Mouse (Mus musculus) lung, embryonic 16.5 days (tissue): ENCODE measurements around the gene Prss54. TPM values are rescaled to one million over a fixed set of nuclear protein-coding genes. Genes with fewer than 3 reads are reported as not detected.
A peak's percentile ranks its signal among the peaks of the same experiment; 100 is the strongest.

ENCODE experiments used
- ATAC-seq: fragments of 200-750 bp; cut with Nextera tagmentation; 2 replicates; pipeline ENCODE4 v1.8.0; 2017; ENCODE audit warnings: low read depth, mild to moderate bottlenecking, moderate library complexity
- H3K27ac ChIP-seq: fragments of 300-500 bp; sonication (generic); 2 replicates; pipeline ENCODE4 v1.5.1; 2014; ENCODE audit warnings: mild to moderate bottlenecking, control low read depth, low read length
- H3K27me3 ChIP-seq: fragments of 300-500 bp; sonication (generic); 2 replicates; pipeline ENCODE4 v1.6.1; 2014; ENCODE audit warnings: low read depth, low read length, mixed read lengths; ENCODE audit not compliant: control insufficient read depth, insufficient read depth
- H3K36me3 ChIP-seq: fragments of 300-500 bp; sonication (generic); 2 replicates; pipeline ENCODE4 v1.6.1; 2014; ENCODE audit warnings: low read length; ENCODE audit not compliant: control insufficient read depth, insufficient read depth
- H3K4me1 ChIP-seq: fragments of 300-500 bp; sonication (generic); replicated peaks from 2 replicates; pipeline ENCODE4 v1.6.1; 2014; ENCODE audit warnings: low read length, mixed read lengths; ENCODE audit not compliant: control insufficient read depth, insufficient read depth
- H3K4me2 ChIP-seq: fragments of 300-500 bp; sonication (generic); 2 replicates; pipeline ENCODE4 v1.6.1; 2014; ENCODE audit warnings: low read depth, low read length, control low read depth
- H3K4me3 ChIP-seq: fragments of 300-500 bp; sonication (generic); 2 replicates; pipeline ENCODE4 v1.5.1; 2014; ENCODE audit warnings: mild to moderate bottlenecking, low read length, control low read depth
- H3K9ac ChIP-seq: fragments of 300-500 bp; sonication (generic); 2 replicates; pipeline ENCODE4 v1.6.1; 2014; ENCODE audit warnings: low read length, control low read depth
- H3K9me3 ChIP-seq: fragments of 300-500 bp; sonication (generic); 2 replicates; pipeline ENCODE4 v1.6.1; 2016; ENCODE audit warnings: low read length; ENCODE audit not compliant: control insufficient read depth
- WGBS: fragments of 180-500 bp; shearing (Covaris S2); extraction: QIAGEN DNeasy Blood & Tissue Kit; methylation state at CpG from one replicate; pipeline ENCODE4 v1.1.7; 2014; 5-methylcytosine and 5-hydroxymethylcytosine counted together
- polyA plus RNA-seq: library from polyadenylated mRNA; unstranded; fragments of >200 nt; fragmentation: Nextera tagmentation; extraction: Ambion mirVana; gene quantifications from 2 replicates; pipeline ENCODE4 v1.2.1, GENCODE M21; 2015

Prss54 gene
- polyA plus RNA-seq, 1 experiment from 2014 or later = not detected

DNA sequence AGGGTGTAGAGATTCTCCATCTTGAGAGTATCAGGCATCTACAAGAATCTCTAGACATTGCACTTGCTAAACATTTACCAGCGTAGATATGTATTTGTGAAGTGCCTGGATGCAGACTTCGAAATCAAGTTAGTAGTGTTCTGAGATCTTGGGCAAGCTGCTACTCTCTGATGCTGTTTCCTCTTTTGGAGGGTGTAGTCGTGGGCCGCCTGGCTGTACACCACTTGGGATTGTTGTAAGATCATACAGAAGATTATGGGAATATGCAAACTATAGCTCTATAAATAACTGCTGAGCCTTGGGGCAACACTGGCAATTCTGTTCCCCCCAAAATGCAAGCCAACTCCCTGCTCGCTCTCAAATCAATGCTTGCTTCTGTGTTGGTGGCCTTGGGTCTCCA, 3.0 kb downstream of the Prss54 start:
- Histone ChIP-seq H3K36me3 (no peaks in the 10 kb centered on the region), H3K4me3 (no peak overlapping the region), H3K27me3 (no peaks in the 10 kb centered on the region), H3K9me3 (no peaks in the 10 kb centered on the region), H3K4me1 (no peaks in the 10 kb centered on the region), H3K4me2 (no peak overlapping the region), H3K27ac (no peak overlapping the region), H3K9ac (no peak overlapping the region)
- no peak for ATAC-seq
- 84% methylated on average over 5 of the region's 5 CpGs for WGBS

DNA sequence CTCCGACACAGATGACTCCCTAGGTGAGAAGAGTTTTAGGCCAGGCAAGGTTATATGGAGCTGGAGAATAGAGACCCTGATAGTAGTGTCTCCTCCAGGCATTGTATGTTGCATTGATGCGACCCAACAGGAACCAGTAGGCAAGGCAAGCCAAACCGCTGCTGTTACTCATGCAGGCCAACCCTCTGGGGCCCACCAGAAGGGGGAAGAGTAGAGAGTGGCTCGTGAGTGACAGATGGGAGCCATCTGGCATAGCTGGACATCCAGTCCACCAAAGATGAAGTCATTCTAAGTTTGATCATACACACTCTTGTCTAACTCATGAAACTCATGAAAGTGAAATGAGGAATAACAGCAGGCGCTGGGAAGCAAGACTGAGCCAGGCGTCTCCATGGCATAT, 9.3 kb downstream of the Prss54 start:
- H3K4me1 ChIP-seq = no peaks in the 10 kb centered on the region; the same call in 1 of the 2 replicates
- H3K4me3 ChIP-seq = no peak overlapping the region
- H3K4me2 ChIP-seq = no peak overlapping the region
- H3K36me3 ChIP-seq = no peaks in the 10 kb centered on the region
- ATAC-seq = peak; percentile 97
- H3K27me3 ChIP-seq = no peaks in the 10 kb centered on the region
- no peak overlapping the region for H3K9ac ChIP-seq
- H3K27ac ChIP-seq = peak overlapping the region; percentile 57
- no peaks in the 10 kb centered on the region for H3K9me3 ChIP-seq
- 59% methylated on average over 6 of the region's 6 CpGs for WGBS

DNA sequence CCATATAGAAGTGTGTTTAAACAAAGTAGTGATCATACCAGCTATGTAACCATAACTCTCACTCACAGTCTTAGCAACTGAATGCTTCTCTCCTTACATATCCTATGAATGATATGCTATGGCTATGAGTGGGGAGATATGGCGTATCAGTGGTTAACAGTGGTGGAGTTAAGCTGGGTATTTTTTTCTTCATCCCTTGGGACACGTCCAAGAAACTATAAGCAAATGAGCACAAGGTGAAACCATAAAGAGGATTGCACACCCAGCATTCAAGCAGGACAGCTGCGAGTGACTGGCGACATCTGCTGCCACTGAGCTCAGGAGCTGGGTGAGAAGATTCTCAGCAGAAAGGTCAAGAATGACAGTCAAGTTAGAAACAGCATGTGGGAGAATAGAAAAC, 9.9 kb downstream of the Prss54 start:
- peak; percentile 87 for ATAC-seq
- WGBS = 48% methylated on average over 4 of the region's 4 CpGs
- H3K36me3 ChIP-seq = no peaks in the 10 kb centered on the region
- H3K4me3 ChIP-seq = no peak overlapping the region
- H3K27me3 ChIP-seq = no peaks in the 10 kb centered on the region
- no peaks in the 10 kb centered on the region; the same call in 1 of the 2 replicates for H3K4me1 ChIP-seq
- no peak overlapping the region for H3K9ac ChIP-seq
- no peaks in the 10 kb centered on the region for H3K9me3 ChIP-seq
- H3K27ac ChIP-seq = no peak overlapping the region
- H3K4me2 ChIP-seq = no peak overlapping the region

DNA sequence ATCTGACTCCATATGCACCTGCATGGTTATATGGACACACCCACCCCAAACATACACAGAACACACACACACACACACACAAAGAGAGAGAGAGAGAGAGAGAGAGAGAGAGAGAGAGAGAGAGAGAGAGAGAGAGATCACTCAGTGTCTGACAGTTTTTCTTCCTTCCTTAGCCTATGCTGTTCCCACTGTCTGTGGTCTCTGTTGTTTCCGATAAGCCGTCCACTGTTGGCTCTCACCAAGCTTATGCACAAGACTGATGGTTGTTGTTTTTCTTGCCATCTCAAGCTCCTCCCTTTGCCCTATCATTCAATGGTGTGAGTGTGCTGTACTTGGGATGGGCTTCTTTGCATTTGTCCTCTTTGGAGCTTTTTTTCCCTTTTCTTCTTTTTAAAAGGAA, 20.2 kb downstream of the Prss54 start:
- no peak for ATAC-seq
- no peaks in the 10 kb centered on the region for H3K9me3 ChIP-seq
- H3K27me3 ChIP-seq = no peaks in the 10 kb centered on the region
- no peak overlapping the region for H3K4me3 ChIP-seq
- no peak overlapping the region for H3K9ac ChIP-seq
- no peak overlapping the region for H3K27ac ChIP-seq
- WGBS = 95% methylated on average over 2 of the region's 2 CpGs
- no peak overlapping the region for H3K4me2 ChIP-seq
- no peaks in the 10 kb centered on the region for H3K4me1 ChIP-seq
- H3K36me3 ChIP-seq = no peaks in the 10 kb centered on the region

DNA sequence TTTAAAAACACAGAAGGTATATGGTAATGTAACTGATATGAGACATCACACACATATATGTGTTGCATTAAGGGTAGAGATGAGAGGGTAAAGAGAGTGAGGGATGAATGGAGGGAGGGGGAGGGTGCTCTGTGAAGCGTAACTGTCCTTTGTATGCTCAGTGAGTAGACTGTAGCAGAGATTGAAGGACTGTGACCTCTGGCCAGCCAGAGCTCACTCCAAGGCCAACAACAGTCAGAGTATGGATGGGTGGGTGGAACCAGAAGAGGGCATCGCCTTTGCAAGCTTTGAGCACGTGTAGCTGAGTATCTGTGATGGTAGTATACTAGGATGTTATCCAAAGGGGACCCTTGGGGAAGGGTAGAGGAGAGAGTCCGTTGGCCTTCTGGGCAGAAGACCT, 24.6 kb downstream of the Prss54 start:
- Histone ChIP-seq H3K4me3 (no peak overlapping the region), H3K27me3 (no peaks in the 10 kb centered on the region), H3K9me3 (no peaks in the 10 kb centered on the region), H3K9ac (no peak overlapping the region), H3K4me1 (no peaks in the 10 kb centered on the region), H3K4me2 (no peak overlapping the region), H3K36me3 (no peaks in the 10 kb centered on the region), H3K27ac (no peak overlapping the region)
- ATAC-seq = no peak
- WGBS = 65% methylated on average over 4 of the region's 4 CpGs

DNA sequence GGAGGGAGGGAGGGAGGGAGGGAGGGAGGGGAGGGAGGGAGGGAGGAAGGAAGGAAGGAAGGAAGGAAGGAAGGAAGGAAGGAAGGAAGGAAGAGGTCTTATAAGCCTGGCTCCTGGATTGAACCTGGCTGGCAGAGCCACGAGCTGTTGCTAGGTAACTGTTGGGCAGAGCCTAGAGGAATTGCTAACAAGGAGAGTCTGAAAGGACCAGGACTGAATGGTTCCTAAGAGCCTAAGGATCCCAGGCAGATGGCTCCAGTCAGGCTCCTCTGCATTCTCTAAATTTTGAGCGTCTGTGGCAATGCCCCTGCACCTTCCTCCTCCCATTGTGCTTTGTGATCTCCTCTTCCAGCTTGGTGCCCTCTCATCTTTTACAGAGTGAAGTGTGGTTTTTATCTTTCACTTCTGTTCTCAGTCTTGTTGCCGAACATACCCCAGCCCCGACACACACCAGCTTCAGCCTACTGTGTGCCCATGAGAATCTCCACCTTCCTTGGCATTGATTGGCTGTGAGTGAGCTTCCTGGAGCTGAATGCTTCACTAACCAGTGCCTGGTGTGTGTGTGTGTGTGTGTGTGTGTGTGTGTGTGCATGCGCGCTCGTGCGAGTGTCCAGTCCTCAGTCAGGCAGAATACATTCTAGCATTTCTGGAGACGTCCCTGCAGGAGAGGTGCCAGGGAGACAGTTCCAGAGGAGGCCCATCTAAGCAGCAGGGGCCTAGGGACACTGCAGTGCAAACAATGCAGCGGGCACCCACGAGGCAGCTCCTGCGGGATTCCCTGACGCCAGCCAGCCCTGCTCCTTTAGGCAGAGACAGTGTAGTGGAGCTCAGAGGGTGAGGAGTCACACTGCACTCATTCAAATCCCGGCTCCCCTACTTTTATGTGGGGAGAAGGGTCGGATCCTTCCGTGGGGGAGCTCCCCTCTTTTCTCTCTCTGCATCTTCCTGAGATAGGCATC, 26.0 kb downstream of the Prss54 start:
- no peak for ATAC-seq
- H3K27me3 ChIP-seq = no peaks in the 10 kb centered on the region
- no peaks in the 10 kb centered on the region for H3K36me3 ChIP-seq
- no peak overlapping the region for H3K4me2 ChIP-seq
- H3K4me3 ChIP-seq = no peak overlapping the region
- no peak overlapping the region for H3K27ac ChIP-seq
- H3K4me1 ChIP-seq = no peaks in the 10 kb centered on the region
- H3K9ac ChIP-seq = no peak overlapping the region
- H3K9me3 ChIP-seq = no peaks in the 10 kb centered on the region
- WGBS = 49% methylated on average over 16 of the region's 16 CpGs

DNA sequence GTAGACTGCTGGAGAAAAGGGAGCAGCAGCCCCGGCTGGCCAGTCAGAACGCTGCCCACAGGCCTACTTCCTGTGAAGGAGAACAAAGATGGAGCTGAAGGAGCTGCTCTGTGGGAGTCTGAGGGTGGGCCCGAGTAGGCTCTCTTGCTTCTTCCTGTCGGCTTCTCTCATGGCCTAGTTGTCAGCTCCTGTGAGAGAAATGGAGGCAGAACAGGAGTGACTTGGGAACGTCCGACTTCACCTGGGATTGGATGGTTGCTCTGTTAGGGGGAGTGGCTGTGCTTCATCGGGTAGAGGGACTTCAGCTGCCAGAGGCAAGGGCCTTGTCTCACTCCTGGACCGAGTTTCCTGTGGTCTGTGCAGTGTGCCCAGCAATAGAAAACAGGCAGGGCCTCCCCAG, 28.2 kb downstream of the Prss54 start:
- WGBS = 58% methylated on average over 8 of the region's 8 CpGs
- no peak for ATAC-seq
- no peaks in the 10 kb centered on the region for H3K4me1 ChIP-seq
- no peak overlapping the region for H3K27ac ChIP-seq
- H3K36me3 ChIP-seq = no peaks in the 10 kb centered on the region
- H3K4me3 ChIP-seq = no peak overlapping the region
- no peak overlapping the region for H3K4me2 ChIP-seq
- H3K9me3 ChIP-seq = no peaks in the 10 kb centered on the region
- H3K27me3 ChIP-seq = no peaks in the 10 kb centered on the region
- H3K9ac ChIP-seq = no peak overlapping the region

DNA sequence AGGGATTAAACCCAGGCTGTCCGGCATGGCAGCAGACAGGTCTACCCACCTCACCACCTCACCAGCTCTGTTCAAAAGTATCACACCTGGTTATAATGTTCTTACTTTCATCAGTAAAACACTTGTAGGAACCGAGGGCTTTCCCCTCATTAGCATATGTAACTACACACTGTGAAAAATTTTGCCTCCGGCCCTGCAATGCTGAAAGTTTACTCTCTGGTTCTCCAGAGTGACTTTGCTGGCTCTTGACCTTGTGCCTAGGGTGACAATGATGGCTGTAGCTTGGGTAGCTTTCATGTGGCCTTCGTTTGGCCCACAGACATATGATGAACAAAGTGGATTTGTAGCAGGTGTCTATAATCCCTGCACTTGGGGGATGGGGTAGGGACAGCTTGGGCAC, 29.2 kb downstream of the Prss54 start:
- Histone ChIP-seq H3K9me3 (no peaks in the 10 kb centered on the region), H3K27me3 (no peaks in the 10 kb centered on the region), H3K9ac (no peak overlapping the region), H3K36me3 (no peaks in the 10 kb centered on the region), H3K27ac (no peak overlapping the region), H3K4me2 (no peak overlapping the region), H3K4me1 (no peaks in the 10 kb centered on the region), H3K4me3 (no peak overlapping the region)
- WGBS = 72% methylated on average over 4 of the region's 4 CpGs
- no peak for ATAC-seq

DNA sequence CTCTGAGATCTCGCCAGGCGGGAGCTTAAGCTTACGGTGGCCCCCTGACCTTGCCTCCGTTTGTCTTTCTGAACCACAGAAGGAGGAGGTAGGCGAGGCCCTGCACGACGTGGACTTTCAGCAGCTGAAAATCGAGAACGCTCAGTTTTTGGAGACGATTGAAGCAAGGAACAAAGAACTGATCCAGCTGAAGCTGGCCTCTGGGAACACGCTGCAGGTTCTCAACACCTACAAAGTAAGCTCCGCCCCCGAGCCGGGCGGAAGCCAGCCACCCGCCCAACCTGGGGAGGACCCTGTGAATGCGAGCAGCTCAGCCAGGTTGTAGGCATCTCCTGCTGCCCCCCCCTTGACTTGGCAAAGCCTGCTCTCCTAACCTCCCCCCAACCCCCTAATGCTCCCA, 30.3 kb downstream of the Prss54 start:
- no peak overlapping the region for H3K9ac ChIP-seq
- ATAC-seq = no peak
- H3K27me3 ChIP-seq = no peaks in the 10 kb centered on the region
- 71% methylated on average over 17 of the region's 17 CpGs for WGBS
- no peak overlapping the region for H3K4me2 ChIP-seq
- no peaks in the 10 kb centered on the region for H3K9me3 ChIP-seq
- H3K36me3 ChIP-seq = no peaks in the 10 kb centered on the region
- no peak overlapping the region for H3K4me3 ChIP-seq
- H3K27ac ChIP-seq = no peak overlapping the region
- no peaks in the 10 kb centered on the region for H3K4me1 ChIP-seq
